Mouse (Mus musculus) adrenal gland, postnatal 10 days (tissue): ENCODE measurements at regions not wholly inside any gene's neighbourhood (a gene's known extent, or its start where the extent isn't known, plus 50 kb on each side); places are given as distances from the start of the nearest gene placed in this dataset.

Experiments used
- DNase-seq: peaks from one replicate; pipeline ENCODE4 v3.0.0; 2021; ENCODE audit warnings: mixed read lengths

DNA sequence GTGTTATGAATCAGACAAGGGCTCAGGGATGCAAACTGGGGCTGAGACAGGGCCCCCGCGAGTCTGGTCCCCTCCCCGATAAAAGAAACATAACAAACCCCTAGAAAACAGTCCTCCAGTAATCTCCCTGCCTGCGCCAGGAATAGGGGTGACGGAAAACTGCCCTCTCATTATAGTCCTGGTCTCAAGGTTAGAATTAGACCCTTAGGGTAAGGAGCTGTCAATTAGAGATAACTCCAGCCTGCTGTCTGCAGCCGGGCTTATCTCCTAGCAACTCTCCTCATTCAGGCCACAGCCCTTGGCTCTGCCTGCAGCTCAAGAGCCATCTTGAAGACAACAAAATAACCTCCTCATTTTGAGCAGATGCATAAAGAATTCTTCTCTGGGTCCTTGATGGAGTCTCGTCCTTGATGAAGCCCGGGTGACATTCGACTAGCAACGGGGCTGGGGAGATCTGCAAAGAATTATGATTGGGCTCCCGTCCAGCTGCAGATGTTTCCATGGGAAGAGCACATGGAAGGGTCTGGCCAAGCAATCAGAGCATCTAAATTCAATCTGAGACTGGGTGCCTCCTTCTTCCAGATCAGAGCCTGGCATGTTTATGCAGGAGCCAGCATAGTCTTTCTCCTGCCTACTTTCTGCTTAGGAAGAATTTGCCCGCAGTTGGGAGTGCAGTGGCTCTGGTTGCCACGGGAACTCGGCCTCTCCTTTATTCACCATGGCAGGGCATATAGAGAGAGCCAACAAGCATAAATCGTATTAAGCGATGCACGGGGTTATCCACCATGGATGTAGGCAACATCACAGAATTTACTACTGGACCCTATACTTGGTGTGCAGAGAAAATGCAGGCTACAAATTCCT is 281.2 kb downstream of the Sox11 start:
- peak; percentile 14 for DNase-seq

DNA sequence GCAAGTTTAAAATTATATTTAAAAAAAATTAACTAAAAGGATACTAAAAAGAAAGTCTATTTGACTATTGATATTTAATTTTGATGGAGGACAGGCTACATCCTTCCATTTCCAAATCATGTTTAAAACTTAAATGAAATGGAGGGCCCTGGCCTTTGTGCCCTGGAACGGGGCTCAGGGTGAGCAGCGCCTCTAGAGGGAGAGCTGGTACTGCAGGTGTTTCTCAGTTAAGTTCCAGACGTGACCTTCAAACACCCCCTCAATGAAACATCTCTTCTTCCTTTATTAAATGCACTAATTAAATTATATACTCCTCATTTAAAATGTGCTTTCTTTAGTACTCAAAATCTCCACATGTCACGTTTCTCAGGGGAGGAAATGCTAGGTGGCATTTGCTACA is 282.5 kb downstream of the Sox11 start:
- DNase-seq, result peak; percentile 56

DNA sequence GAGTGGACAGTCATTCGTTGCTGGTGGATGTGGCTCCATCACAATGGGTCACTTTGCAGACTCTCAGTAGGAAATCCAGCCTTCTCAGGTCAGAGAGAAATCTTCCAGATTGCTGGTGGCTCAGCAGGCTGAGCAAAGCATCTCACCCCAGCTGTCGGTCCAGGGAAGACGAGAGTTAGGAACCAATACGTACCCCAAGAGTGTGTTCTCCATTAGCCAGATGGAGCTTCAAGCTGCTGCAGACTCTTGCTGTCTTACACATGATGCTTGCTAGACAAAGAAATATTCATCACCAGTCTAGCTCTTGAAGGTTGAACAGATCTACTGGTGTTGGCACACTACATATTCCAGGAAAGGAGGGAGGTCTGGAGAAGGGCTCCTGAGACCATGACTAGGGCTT is 288.0 kb downstream of the Sox11 start:
- DNase-seq, result no peak

DNA sequence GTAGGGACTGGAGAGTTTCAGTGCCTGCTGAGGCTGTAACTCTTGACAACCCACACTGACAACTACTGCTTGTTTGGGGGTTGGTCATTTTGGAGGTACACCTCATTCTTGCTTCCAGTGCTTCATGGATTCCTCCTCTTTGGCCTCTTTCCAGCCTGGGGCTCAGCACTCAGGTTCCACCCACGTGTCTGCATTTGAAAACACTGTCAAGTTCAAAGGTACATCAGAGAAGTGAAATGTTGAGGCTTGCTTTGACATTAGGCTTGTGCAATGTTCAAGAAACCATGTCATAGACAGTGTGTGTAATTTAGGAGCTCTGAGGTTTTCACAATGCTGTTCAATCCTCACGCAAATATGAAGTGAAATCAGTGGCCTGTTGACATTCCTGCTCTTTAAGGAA is 304.5 kb downstream of the Sox11 start:
- DNase-seq, result no peak

DNA sequence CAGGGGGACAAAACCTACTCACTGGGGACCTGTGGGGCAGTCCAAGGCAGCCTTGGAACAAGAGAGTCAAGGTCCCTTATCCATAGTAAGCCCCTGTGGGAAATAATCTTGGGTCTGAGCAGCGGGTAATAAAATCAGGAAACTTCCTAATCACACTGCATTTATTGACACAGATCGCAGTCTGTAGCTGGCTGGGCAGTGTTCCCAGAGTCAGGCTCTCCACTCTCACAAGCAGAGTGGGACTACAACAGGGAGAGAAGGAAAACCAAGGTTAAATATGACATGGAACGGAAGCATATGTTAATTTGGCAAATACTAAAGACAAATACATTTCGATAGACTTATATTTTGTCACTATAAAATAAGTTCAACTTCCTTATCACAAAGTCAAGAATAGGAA is 322.6 kb downstream of the Sox11 start:
- no peak for DNase-seq

DNA sequence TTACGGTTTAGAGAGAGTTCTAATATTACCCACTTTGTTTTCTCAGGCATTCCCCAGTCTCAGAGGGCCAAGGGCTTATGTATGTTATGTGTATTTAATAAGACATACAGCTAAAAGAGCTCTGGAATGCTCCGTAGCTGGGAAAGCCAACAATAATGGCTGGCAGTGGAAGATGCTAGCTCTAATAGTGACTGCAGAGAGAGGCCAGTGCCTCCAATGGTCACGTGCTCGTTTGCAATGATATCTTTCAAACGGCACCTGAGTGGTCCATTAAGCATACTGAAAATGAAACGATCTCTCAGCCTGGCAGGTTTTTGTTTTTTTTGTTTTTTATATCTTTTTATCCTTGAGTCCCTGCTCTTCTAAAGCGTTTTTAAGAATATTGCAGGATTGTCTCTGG is 324.0 kb downstream of the Sox11 start:
- no peak for DNase-seq

DNA sequence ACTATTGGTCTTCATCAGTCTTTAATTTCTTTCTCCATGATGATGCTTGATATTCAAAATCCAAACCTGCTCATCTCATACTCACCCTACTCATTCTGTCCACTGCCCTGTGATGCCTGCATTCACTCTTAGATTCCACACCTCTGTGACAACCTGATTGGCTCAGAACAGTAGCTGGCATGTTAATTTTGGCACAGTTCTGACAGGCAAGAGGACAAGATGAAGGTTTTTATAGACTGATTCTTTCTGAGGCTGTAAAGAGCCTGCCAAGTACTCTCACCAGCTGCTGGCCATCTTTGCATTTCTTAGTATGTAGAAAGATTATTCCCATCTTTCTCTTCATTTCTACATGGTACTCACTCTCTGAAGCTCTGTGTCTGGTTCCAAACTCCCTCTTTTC is 343.1 kb downstream of the Sox11 start:
- DNase-seq, result no peak

DNA sequence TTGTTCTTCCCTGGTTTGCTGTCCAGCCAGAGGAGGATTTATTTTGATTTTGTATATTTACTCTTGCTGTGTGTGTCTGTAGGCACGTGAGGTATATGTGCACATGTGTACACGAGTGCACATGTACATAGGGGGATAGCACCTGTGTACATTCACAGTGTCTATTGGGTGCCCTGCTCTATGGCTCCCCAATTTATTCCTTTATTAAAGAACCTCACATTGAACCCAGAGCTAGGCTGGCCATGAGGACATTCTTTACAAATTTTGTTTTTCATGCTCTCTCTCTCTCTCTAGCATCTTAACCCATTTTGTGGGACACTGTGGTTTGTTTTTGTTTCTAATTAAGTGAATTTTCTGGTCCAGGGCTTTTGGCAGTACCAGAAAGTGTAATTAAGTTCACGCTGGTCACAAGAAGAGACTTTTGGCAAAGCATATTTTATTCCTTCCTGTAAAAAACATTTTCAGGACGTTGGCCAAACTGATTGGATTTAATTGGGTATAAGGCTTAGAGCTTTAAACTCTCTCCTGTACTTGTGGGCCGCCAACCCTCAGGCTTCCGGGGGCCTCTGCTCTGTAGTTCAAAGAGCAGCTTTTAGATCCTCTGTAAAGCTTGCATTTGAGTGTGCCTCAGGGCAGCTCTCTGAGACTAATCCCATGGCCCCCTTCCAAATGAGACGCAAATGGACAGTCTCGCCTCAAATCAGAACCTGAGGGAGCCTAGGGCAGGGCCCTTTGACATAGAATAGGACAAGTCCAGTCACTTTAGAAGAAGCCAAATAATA is 365.9 kb downstream of the Sox11 start:
- DNase-seq, result no peak

DNA sequence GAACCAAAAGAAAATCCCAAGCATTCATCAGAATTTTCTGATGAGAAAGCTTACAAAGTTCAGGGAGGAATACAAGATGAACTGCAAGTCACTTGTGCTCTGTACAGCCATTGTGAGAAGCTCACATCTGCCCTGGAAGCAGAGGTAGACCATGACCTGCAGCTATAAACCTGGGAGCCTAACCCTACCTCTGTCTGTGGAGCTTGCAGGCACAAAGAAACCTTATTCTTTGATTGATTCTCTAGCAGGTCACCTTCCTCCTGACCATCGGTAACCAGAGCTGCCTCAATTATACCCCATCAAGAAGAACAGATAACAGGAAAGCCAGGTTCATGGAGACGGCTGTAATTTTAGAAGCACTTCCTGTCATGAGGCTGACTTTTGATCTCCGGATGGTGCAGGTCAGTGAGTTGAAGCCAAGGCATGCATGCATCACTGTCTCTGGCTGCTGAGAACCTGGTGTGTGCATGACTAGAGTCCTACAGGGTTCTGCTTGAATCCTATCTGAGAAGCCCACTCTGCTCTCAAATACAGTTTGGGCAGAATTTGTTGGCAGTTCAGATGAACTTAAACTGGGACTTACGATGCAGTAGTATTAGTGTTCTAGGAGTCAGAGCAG is 369.8 kb downstream of the Sox11 start:
- DNase-seq, result no peak

DNA sequence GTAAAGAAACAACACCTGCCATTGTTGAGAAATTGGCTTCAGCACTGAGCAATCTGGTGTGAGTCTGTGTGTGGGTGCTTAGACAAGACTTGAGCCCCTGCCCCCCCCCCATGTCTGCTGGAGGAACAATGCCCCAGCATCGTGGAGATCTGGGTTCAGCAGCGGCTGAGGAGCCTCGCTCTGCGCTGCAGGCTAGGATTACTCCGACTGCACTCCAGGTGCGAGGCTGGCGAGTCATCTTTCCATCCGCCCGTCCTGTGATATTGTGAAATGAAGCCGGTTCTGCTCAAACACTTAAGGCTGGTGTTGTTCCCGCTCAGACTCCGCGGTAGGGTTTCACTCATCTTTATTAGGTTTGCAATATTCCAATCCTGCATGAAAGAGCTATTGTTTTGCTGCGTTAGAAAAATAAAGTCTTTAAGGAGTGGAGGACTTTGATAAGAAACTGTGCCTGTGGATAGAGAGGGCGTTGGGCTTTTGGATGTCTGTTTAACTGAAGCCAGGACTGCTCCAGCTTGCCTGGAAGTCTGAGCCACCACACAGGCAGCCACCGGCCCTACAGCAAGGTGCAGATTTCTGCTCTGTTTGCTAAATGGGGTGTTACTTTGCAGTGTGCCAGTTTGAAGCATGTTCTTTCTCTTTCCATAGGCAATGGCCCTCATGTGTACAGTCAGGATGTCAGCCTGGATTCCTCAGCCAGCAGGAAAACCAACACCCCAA is 375.2 kb downstream of the Sox11 start:
- no peak for DNase-seq

DNA sequence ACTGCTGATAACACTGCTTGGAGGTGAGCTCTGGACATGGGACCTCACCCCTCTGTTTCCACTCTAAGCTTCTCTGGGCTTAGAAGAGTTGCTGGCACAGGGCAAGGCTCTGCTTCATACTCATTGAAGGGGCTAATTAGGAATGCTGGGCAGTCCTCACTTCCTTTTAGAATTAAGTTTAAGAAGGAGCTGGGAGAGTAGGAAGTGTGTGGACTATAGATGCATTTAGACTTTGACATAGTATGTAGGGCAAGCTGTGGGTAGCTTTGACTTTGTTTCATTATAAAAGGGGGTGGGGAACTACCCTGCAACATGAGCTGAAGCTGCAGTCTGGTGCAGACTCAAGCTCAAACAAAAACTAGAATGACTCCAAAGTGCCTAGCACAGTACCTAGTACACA is 378.5 kb downstream of the Sox11 start:
- no peak for DNase-seq

DNA sequence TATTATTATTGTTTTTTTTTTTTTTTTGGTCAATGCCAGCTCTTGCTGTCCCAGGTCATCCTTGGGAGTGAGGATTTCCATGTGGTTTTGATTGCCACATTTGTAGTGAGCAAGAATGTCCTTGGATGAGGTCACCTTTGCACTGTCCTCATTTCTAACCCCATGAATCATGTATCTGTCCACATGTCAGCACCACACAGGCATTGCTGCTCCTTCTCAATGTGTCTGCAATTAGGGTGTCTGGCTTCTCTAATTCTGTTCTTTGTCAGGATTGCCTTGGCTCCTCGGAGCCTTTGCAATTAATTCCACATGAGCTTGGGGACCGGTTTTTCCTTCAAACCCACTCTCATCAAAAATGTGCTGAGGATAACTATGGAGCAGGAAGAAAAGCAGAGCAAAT is 402.5 kb downstream of the Sox11 start:
- DNase-seq, result peak; percentile 30

DNA sequence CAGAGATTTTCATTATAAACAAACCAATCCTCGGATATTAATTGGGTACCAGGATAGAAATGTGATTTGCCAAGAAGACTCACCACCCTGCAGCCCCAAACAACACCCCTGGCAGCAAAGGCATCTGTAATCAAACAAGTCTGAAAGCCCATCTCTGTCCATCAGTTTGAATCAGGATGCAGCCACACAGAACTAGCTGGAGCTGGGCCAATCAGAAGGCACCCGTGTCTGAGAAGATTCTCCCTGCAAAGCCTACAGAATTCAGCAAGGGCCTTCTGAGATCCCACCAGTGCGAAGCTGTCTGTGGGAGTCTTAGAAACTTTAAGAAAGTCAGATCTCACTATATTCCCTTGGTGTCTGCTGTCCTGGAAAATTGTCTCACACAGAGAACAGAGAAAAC is 404.5 kb downstream of the Sox11 start:
- no peak for DNase-seq

DNA sequence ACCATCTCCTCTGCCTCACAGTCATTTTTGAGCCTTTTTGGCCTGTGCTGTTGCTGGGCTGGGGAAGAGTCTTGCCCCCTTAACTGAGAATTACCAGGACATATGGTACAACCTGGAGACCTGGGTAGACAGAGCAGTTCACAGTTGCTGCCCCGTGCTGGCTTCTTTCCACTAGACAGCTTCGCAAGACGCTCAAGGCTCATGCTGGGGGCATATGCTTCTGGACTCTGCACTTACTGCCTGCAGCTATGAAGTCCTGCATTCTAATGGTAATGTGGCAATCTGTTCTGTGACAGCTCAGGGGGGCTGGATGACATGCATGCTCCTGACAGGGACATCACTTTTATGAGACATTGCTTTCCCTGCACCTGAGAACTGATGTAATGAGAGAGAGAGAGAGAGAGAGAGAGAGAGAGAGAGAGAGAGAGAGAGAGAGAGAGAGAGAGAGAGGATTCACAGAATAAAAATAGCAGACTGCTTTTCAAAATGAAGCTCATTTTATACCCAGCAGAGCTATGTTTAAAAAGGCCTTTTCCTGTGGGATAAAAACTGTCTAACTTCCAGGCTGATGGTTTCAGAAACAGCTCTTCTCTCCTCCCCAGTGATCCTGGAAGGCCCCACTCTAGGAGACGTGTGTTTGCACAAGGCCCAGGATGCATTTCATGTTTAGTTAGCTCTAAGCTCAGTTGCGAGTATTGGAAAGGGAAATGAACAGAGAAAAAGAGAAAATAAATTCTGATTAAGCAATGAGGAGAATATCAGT is 405.5 kb downstream of the Sox11 start:
- DNase-seq, result no peak

DNA sequence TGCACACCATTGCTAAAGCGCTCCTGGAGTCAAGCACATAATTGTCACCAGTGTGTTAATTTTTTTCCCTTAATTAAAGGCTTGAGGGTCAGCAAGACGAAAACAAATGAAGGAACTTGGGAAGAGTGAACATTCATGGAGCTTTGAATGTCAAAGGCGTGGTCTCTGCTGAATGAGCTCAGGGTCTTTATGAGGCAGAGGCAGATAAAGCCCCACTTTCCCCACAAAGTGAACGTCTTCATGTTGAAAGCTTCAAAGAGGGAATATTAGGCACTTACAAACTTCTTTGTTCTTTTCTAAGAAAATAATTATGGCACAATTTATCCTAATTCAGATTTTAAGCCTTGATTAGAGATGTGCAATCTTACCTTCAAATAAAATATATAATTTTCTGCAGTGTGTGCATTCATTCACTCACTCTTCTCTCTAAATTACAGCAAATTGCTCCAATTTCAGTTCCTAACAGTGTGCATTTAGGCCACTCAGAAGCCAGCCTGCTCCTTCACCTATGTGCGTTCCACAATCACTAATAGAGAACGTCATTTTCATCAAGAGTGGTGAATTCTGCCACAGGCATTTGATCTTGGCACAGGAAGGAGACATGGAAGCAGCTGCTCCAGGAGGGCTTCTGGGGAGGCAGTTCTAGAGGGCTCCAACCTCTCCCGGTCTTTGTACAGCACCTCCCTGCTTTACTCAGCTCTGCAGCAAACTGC is 412.1 kb downstream of the Sox11 start:
- no peak for DNase-seq

DNA sequence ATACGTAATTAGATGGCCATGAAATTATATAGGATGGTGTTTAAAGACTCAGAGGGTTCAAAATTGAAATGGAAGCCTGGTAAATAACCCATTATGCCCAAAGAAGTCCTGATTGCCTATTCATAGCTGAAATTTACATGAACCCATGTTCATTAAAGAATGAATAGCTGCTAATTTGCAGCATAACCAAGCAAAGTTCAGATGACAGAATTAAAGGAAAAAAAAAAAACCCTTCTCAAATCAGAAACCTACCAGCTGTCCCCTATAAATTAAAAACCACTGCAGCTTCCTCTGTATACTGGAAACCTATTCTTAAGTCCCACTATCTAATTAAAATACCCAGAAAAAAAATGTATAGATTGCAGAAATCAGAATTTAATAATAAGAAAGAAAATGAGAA is 436.2 kb downstream of the Sox11 start:
- DNase-seq, result no peak

DNA sequence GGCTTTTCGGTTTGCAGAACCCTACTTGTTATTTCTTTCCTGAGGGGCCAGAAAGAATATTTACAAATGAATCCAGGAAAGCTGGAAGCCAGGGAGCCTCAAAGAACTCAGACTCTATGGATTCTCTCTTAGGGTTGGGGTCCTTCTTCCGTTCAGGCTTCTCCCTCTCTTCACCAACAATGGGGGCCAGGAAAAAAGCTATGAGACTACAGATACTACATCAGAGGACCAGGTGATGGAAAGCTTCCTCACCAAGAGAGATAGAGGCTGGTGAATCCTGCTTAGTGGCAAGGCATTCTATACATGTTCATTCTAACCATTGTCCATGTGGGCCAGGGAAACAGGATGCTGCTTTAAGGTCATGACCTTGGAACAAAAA is 434.9 kb downstream of the Cmpk2 start:
- DNase-seq, result no peak

DNA sequence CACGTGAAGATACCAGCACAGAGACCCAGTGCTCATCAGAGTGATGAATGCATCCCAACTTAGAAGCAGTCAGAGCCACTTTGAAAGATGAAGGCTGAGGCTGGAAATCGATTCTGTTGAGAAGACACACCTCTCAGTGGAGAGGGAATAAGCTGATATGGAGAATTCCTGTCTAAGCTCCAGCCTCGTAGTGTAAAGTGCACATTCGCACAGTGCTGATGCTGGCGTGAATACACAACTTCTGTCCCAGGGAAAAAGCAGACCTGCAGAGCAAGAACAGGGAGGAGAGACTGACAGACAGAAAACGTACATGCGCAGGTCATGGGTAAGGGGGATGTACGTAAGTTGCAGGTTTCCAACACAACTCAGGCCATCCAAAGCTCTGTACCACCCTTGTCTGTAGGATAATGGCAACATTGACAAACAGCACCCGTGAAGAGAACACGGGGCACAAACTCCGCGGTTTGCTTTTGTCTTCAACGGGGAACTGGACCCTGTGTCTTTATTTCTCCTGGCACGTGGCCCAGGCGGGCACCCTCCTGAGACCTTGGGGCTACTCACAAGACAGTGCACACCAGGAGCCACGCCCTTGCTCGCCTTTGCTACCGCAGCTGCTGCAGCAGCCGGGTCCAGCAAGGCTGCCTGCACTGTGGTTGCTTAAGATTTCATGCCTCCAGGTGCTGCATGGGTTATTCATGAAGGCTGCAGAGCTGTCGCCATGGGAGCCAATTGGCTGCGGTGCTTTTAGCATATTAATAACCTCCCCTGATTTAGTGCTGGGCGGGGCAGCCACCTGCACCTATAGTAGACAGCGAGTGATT is 434.3 kb downstream of the Cmpk2 start:
- peak; percentile 34 for DNase-seq

DNA sequence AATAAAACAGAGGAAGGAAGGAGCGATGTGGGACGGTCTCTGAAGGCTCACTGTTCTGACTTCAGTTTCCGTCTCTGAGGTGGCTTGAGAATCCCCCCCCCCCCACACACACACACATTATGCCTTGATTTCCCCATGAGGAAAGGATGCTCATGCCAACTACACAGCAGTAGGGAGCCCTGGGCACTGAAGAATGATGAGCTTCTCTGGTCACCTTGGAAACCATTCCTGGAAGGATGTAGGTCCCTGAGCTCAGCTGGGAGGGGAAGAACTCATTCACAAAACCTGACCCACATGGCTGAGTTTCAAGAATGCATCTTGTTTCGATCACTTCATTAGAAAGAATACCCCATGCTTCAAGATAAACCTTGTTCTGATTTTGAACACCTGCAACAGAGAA is 422.2 kb downstream of the Cmpk2 start:
- no peak for DNase-seq

DNA sequence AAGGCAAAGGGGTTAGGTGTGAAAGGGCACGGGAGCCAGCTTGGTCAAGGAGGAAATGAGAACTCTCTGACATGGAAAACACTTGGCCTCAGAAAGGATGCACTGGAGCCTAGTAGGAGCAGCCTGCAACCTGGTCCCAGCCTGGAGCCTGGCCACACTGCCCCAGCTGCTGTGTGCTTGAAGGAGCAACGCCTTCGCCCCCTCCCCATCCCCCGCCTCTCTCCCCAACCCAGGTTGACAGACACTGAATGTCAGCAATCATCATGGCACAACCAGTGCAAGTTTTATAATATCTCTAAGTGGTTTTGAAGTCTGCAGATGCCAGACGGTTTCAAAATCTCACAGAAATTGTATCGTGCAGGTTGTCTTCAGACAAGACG is 417.6 kb downstream of the Cmpk2 start:
- DNase-seq, result no peak
